Mouse (Mus musculus): ENCODE results near the gene Sorbs1.

The Sorbs1 gene

GRCm38 (mm10) chr19:40369852-40370811, 143.4 kb downstream of the Sorbs1 start:
- no peak for DNase-seq

DNA sequence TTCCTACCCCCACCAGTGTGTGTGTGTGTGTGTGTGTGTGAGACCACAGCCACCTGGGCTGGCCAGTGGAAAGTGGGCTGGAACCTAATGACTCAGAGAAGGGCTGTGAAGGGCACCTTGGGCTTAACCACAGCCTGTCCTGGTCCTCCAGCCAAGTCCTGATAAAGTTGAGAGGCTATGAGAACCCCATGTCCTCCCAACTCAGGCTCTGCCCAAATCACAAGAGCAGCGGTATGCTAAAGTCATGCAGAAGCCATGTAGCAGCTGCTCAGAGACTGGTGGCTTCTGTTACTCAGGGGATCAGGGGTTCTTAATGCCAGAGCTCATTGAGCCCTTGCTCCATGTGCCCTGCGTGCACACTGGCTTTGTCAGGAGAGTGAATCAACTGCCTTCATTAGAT, 145.1 kb downstream of the Sorbs1 start:
- no peak for DNase-seq

GRCm38 (mm10) chr19:40366163-40366941, 147.2 kb downstream of the Sorbs1 start:
- no peak for DNase-seq

DNA sequence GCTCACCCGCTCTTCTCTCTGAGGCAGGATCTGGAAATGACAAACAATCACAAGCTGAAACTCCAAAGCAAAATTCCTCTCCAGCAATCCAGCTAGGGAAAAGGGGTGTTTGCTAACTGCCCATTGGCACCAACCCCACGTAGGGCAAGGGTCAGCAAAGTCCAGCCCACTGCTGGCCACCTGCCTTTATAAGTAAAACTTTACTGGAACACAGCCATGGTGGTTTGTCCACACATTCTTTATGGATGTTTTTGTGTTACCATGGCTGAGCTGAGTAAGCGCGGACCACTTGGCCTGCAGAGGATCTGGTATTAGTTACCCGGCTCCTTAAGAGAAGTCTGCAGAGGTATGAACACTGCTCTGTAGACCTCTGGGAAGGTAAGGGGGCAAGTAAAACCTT, 148.4 kb downstream of the Sorbs1 start:
- no peak for DNase-seq

DNA sequence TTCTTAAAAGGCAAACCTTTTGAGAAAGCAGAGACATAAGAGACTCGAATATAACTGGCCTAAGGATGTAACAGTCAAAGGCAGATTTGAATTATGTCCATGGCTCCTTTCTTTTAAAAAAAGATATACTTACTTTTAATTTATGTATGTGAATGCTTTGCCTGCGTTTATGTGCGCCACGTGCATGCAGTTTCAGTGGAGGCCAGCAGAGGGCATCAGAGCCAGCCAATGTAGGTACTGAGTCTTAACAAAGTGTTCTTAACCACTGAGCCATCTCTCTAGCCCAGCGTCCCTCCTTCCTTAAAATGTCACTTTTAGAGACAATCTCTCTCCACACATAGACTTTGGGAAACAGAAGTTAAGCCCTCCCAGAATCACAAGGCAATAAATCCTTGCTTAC, 150.1 kb downstream of the Sorbs1 start:
- no peak for DNase-seq

DNA sequence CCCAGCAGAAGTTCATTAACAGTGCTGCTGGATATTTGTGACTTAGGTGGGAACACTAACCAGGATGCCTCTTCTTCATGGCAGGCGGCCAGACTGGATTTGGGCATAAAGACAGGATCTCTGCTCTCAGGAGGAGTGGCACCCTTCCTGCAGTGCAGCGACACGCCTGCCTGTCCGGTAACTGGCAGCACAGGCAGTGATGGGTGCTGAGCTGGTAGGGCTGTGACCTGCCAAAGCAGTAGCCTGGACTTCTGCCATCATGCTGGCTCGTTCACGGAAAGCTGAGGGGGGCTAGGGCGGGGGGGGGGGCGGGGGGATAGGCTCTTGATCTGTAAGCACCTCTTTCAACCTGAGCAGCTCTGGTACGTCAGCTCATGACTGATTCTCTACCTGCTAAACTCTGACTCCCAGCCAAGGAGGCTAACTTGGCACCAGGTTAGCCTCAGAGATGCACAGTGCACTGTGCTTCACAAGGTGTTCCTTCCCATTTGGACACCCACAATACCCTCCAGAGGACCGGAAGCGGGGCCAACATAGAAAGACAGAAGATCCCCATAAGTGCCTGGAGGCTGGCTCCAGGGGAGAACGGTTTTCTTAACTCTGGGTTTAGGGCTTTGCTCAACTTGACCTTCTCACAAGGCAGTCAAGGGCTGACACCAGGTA, 151.2 kb downstream of the Sorbs1 start:
- DNase-seq = peak; percentile 36

DNA sequence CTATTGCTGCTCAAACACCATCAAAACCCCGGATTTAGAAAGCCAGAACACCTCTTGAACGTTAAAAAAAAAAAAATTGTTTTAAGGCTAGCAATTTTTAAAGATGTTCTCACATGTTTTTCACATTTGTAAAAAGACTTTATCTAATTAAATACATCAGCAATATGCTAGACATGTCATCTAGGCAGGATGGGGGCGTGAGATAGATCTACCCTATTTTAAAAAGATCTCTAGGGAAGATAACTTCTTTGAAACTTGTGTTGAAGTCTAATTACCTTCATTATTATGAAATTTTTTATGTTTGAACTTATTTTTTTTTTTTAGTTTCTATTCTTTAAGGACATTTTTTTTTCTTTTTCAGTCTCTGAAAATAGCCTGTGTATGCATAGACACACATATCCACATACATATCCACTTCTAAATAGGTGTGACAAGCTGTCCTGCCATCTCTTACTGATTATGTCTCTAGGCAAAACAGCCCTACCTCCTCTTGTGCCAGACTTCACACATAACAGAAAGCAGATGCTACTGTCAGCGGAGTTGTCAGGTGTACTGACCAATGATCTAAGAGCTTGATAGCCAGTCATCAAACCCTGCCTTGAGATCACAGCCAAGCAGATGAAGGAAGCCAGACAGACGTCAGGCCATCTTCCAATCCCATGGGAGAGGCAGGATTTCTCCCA, 153.7 kb downstream of the Sorbs1 start:
- DNase-seq = no peak

- DNase-seq = no peak
Measured at GRCm38 (mm10) chr19:40356536-40357522, 156.8 kb downstream of the Sorbs1 start.

- DNase-seq = no peak
Measured at GRCm38 (mm10) chr19:40355075-40355474, 158.5 kb downstream of the Sorbs1 start.

GRCm38 (mm10) chr19:40352006-40352405, 161.6 kb downstream of the Sorbs1 start:
- DNase-seq = no peak

GRCm38 (mm10) chr19:40350835-40351234, 162.7 kb downstream of the Sorbs1 start:
- no peak for DNase-seq

DNA sequence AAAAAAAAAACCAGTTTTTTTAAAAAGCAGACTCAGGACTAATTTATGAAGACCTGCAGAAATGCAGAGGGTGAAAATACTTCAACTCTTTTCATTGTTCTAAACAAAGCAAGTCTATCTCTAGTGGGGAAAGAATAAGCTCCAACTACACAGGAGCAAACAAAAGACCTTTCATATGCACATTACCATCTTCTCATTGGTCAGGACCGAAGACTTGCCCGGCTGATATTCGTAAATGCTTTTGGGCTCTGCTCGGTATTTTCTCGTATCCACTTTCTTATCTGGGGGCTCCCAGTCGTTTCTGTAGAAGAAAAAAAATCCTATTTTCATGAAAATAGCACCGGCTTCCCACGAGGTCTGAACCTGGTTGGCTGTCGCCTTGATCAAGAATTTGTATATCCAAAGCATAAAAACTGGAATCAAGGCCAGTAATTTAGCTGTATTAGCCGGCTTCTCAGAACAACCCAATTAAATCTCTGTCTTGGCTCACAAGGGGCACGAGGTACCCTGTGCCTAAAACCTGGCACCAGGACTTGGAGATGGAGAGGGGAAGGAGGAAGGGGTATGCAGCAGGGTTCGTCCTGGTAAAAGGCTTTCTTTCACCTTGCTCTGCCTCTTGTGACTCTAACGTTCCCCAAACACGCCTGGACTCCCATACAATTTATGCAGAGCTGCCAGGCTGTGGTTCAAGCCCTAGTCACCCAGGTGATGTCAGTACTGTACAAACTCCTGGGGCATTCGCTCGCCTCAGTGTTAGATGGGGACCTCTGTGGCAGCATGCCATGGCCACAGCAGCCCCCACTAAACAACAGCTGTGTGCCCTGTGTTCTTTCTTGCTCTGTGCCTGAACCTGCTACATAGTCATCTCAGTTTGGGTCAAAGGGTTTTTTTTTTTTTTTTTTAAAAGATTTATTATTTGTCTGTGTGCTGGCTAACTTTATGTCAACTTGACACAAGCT, 163.6 kb downstream of the Sorbs1 start:
- no peak for DNase-seq

- no peak for DNase-seq
Measured at GRCm38 (mm10) chr19:40349281-40349680, 164.3 kb downstream of the Sorbs1 start.

DNA sequence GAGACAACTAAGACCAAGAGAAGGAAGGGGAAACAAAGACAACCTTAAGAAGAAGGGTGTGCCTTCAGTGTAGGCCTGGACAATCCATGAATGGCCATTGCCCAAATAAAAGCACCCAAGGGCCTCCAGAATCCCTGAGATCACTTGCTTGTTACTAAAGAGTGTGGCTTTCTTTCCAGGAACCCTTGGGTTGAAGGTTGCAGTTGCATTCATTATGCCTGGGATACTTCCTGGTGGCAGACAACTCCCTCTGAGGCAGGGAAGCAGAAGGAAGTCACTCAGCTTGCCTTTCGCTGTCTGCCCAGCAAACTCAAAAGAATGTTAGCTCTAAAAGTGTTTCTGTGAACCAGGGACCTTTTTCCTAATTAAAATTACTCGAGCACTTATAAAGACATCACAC, 164.9 kb downstream of the Sorbs1 start:
- DNase-seq = no peak

DNA sequence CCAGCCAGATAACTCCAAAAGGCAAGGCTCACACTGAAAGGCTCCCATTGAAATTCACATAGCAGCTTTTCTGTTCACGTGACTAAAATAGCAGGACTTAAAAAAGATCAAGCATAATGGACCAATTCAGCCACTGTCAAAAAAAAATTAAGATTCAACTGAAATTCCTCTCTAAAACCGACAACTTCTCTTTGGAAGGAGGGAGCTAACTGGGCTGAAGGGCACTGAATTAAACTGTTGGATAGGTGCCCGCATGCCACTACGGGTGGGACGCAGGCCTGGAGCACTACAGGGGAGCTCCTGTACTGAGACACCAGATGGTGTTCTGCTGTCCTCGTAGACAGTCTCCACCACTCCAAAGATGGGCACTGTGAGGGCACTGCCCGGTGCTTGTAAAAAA, 165.4 kb downstream of the Sorbs1 start:
- DNase-seq = peak; percentile 44

- DNase-seq = no peak
Measured at GRCm38 (mm10) chr19:40346908-40347307, 166.7 kb downstream of the Sorbs1 start.

DNA sequence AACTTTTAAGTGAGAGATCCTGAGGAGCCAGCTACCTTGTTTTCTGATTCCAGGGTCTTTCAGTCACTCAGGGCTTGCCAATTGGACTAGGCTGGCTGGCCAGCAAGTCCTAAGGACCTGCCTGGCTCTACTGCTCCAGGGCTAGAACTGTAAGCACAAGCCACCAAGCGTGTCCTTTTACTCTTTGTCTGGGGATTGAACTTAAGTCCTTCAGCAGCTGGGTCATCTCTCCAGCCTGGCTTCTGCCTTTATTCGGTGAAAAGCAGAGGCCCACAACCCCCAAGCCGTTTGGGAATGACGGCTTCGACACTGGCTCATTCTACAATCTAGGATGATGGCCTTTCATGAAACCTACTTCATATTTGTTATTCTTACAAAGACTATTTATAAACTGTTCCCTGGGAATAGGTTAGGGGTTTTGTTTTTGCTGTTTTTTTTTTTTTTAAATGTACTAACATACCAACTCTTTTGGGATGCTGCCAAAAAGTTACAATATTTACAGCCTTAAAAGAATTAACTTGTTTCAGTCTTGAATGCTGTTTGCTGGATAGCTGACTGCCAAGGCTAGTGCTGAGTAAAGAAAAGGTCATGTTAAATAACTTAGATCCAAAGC, 167.2 kb downstream of the Sorbs1 start:
- no peak for DNase-seq

DNA sequence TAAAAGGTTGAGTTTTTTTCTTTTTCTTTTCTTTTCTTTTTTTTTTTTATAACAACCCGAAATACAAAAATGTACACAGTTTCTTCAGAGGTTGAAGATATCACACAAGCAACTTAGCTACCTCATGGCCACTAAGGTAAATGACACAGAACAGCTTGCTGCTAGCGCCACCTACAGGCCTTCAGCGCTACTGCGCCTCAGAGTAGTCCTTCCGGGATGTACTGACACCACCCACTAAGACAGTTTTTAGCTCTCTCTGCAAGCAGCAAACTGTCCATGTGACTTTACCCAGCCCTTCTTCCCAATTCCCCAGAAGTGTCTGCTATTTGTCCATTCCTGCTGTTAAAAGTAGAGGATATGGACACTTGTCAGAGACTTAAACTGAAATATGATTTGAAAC, 167.9 kb downstream of the Sorbs1 start:
- DNase-seq = no peak

DNA sequence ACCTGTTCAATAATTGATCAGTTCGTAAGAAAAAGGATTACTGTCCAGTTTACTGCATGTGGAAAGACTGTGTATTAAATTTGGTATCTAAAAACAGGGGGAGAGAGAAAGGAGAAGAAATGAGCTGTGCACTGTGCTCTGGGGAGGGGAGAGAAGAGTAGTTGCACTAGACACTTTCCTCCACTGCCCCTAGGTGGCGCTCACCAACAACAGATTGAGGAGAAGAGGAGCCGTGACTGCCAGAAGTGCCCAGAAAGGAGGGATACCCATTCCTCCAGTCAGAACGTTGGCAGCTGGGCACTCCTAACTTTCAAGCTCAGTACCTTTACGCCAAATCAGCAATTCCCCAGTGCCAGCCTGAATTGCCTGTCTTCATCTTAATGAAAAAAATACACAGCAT, 170.6 kb downstream of the Sorbs1 start:
- DNase-seq = peak; percentile 86

DNA sequence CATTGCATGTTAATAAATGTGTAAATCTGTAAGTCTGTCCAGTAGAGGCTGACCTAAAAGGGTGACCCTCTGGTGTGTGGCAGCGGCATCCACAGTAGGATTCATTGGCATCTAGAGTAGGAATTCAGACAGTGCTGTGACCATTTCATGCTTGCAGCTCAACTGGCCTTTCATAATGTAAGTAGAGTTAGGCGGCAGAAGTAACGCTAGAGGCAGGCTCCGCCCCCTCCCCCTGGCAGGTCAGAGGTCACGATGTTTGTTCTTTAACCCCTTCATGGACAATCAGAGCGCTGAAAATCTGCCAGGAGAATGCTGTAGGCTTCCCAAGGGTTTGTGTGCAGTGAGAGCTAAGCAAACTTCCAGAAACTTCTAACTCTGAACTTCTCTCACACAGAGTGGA, 172.4 kb downstream of the Sorbs1 start:
- DNase-seq = no peak

All from right cerebral cortex, postnatal 14 days (tissue).